Mouse (Mus musculus): ENCODE measurements around the gene Tmem17. TPM values are rescaled to one million over a fixed set of nuclear protein-coding genes. Genes with fewer than 3 reads are reported as not detected.

The Tmem17 gene
- 2.5 and 3.3 TPM in 2 replicates for polyA plus RNA-seq (2012; rRNA removed)

DNA sequence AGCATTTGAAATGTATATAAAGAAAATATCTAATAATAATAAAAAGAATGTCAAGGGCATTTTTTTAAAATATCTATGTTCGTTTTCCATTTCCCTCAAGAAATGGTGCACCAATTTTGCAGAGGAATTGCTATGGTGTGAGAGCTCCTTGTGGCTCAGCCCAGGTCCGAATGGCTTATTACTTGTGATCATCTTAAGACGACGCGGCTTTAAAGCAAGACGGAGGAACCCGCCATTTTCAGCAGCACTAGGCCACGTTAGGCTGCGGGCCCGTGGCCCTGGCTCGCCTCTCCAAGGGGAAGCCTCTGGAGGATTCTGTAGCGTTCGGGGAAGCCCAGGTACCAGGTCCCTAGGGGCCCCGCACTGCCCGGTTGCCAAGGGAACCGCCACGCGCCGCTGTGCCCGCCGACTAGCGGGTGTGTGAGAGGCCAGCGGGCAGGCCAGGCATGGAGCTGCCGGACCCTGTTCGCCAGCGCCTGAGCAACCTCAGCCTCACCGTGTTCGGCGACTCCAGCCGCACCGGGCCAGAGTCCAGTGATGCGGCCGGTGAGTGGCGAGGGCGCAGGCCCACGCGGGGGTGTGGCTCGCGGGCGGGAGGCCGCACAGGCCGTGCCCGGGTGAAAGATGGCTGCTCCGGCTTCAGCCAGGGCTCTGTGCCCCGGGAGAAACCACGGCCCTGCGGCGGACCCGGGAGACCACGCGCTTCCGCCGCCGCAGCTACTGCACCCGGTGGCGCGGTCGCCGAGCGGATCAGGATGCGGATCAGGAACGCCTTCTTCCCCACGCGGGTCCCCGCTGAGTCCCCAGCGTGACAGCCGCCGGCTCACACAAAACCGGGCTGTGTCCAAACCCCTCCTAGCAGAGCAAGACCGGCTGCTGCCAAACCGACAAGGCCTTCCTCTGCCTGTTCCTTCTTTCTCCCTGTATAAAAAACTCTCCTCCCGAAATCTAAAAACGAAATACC is at the start of gene Tmem17:
TSS of gene Tmem17 (plus strand) at position 51 of the 964 bp plus-strand sequence.
- WGBS, result under 1% methylated on average over 73 of the region's 73 CpGs
- no peaks in the 10 kb centered on the region for H3K4me1 ChIP-seq (ENCODE audit: control insufficient read depth, insufficient read depth, low read length)
- DNase-seq, result peak; percentile 95
- no peaks in the 10 kb centered on the region for H3K36me3 ChIP-seq (ENCODE audit: control insufficient read depth, insufficient read depth, low read length)
- peak within 1 kb of the TSS; percentile 56 for H3K4me3 ChIP-seq (ENCODE audit: insufficient read depth, low read depth, low read length)
- TF ChIP-seq POLR2A (IDR thresholded peaks at IDR 0.05; ENCODE audit: low read depth, low read length) (peak; percentile 33), CTCF (conservative IDR thresholded peaks at IDR 0.05; ENCODE audit: insufficient read depth, insufficient read length, low read depth, low read length) (peak; percentile 16; the same call in 1 of the 2 replicates)
- peak within 1 kb of the TSS; percentile 91 for H3K27ac ChIP-seq (ENCODE audit: insufficient read depth, low read depth, low read length)
- no peaks in the 10 kb centered on the region for H3K27me3 ChIP-seq (replicated peaks; ENCODE audit: control insufficient read depth, insufficient read depth, low read length)

DNA sequence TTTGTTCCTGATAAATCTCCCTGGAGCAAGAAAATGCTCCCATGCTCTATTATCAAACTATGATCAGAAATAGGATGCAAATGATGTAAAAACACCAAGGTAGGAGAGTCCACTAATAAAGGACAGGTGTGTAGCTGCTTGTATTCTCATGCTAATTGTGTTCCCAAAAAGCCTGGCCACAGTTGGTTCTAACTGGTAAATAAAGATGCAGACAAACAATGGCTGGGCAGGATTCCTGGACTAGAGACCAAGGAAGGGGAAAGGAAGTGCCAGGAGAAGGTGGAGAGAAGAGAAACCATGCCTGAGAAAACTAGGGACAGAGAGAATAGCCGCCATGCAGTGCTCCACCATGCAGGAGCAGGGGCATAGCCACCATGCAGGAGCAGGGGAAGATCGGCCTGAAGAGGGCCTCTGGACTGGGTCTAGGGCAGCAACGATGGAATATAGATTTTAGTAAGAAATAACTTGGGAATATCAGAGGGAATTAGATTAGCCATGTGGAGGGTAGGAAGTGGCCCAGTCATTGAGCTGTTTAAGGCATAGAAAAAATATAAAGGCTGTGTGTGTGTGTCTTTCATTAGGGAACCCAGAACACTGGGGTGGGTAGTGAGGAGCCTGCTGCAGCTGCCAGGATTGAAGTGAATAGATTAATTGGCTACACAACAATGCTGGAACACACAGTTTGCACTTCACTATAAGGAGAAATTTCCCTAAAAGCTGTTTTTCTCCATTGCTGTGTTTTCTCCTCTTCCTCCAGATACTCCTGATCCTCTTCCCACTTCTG is 31.9 kb upstream of the Tmem17 start:
- DNase-seq, result no peak
- Histone ChIP-seq H3K36me3 (ENCODE audit: control insufficient read depth, insufficient read depth, low read length) (no peaks in the 10 kb centered on the region), H3K27ac (ENCODE audit: insufficient read depth, low read depth, low read length) (no peak overlapping the region), H3K27me3 (replicated peaks; ENCODE audit: control insufficient read depth, insufficient read depth, low read length) (no peaks in the 10 kb centered on the region), H3K4me1 (ENCODE audit: control insufficient read depth, insufficient read depth, low read length) (no peaks in the 10 kb centered on the region), H3K4me3 (ENCODE audit: insufficient read depth, low read depth, low read length) (no peak overlapping the region)
- WGBS, result 86% methylated on average over 3 of the region's 3 CpGs
- TF ChIP-seq CTCF (conservative IDR thresholded peaks at IDR 0.05; ENCODE audit: insufficient read depth, insufficient read length, low read depth, low read length) (no peak), POLR2A (IDR thresholded peaks at IDR 0.05; ENCODE audit: low read depth, low read length) (no peak)

DNA sequence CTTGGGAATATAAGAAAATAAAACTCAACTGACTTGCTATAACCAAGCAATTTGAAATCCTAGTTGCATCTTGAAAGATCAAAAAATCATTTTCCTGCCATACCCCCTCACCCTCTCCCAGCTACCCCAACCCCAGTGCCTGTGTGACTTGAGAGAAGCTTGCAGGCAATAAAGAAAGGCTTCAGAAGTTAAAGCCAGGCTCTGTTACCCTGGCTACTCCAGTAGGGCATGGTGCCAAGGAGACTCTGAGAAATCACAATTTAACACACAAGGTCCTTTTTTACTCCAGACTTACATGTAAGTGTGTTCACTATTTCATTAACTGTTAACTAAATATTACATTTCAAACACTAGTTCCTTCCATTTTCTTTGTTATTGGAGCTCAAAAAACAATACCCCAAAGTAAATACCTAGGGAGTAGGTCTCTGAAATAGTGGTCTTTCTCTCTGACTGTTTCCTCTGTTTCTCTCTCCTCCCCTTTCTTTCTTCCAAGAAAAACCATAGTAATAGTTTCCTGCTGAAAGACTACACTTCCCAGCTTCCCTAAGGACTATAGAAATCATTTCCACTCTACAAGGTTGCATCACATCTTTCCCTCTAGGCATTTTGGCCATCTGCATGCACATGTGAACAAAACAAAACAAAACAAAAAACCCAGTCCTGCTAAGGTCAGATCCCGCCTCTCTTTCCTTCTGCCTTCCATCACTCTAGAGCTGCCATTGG is 30.1 kb upstream of the Tmem17 start:
- no peaks in the 10 kb centered on the region for H3K27me3 ChIP-seq (replicated peaks; ENCODE audit: control insufficient read depth, insufficient read depth, low read length)
- H3K4me3 ChIP-seq (ENCODE audit: insufficient read depth, low read depth, low read length), result no peak overlapping the region
- DNase-seq, result no peak
- no peaks in the 10 kb centered on the region for H3K4me1 ChIP-seq (ENCODE audit: control insufficient read depth, insufficient read depth, low read length)
- WGBS, result 77% methylated on average over 1 of the region's 1 CpGs
- H3K27ac ChIP-seq (ENCODE audit: insufficient read depth, low read depth, low read length), result no peak overlapping the region
- TF ChIP-seq POLR2A (IDR thresholded peaks at IDR 0.05; ENCODE audit: low read depth, low read length) (no peak), CTCF (conservative IDR thresholded peaks at IDR 0.05; ENCODE audit: insufficient read depth, insufficient read length, low read depth, low read length) (no peak)
- H3K36me3 ChIP-seq (ENCODE audit: control insufficient read depth, insufficient read depth, low read length), result no peaks in the 10 kb centered on the region

DNA sequence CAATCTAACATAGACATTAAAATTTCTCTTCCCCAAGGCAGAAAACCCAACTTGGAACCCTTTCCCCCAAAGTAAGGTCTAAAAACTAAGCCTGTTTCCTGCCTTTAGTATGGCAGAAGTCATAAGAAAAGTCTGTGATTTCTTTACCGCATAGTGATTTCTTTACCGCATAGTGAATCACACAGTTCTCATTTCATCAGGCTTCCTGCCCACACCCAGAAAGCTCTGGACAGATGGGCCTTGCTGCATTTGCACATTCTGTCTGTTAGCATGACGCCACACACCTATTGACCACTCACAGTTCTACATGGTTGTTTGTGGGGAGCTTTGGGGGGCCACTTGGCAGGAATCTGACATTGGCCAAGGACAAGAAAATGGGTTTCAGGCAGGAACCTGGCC is 29.5 kb upstream of the Tmem17 start:
- Histone ChIP-seq H3K36me3 (ENCODE audit: control insufficient read depth, insufficient read depth, low read length) (no peaks in the 10 kb centered on the region), H3K4me1 (ENCODE audit: control insufficient read depth, insufficient read depth, low read length) (no peaks in the 10 kb centered on the region), H3K27me3 (replicated peaks; ENCODE audit: control insufficient read depth, insufficient read depth, low read length) (no peaks in the 10 kb centered on the region), H3K4me3 (ENCODE audit: insufficient read depth, low read depth, low read length) (no peak overlapping the region), H3K27ac (ENCODE audit: insufficient read depth, low read depth, low read length) (no peak overlapping the region)
- no peak for DNase-seq
- no peak for TF ChIP-seq CTCF (conservative IDR thresholded peaks at IDR 0.05; ENCODE audit: insufficient read depth, insufficient read length, low read depth, low read length)
- no peak for TF ChIP-seq POLR2A (IDR thresholded peaks at IDR 0.05; ENCODE audit: low read depth, low read length)
- 98% methylated on average over 3 of the region's 3 CpGs for WGBS

DNA sequence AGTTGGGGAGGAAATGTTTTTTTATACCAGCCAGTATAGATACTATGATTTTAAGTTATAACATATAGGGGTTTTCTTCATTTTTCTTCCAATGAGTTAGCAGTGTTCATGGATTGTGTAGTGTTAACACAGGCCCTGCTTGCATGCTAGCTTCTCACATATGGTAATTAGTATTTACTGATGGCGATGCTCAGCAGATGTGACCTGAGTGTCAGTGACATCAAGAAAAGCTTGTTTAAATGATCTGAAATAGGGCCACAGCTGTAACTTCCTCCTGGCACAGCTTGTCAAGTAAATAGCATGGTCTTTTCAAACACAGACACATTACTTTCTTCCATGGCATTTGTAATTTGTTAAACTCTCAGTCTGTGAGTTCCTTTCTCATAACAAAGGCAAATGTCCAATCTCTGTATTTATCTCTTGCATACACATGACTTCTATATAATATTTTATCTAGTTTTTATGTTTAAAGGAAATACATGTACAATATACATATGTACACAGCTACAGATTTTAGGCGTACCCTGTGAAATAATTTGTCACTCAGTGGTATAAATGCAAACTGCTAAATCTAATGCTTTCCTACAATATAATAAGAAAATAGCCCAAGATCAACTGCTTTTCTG is 18.1 kb upstream of the Tmem17 start:
- no peak overlapping the region for H3K27ac ChIP-seq (ENCODE audit: insufficient read depth, low read depth, low read length)
- H3K27me3 ChIP-seq (replicated peaks; ENCODE audit: control insufficient read depth, insufficient read depth, low read length), result no peaks in the 10 kb centered on the region
- H3K36me3 ChIP-seq (ENCODE audit: control insufficient read depth, insufficient read depth, low read length), result no peaks in the 10 kb centered on the region
- no peak for DNase-seq
- WGBS, result 92% methylated on average over 2 of the region's 2 CpGs
- H3K4me3 ChIP-seq (ENCODE audit: insufficient read depth, low read depth, low read length), result no peak overlapping the region
- TF ChIP-seq POLR2A (IDR thresholded peaks at IDR 0.05; ENCODE audit: low read depth, low read length) (no peak), CTCF (conservative IDR thresholded peaks at IDR 0.05; ENCODE audit: insufficient read depth, insufficient read length, low read depth, low read length) (no peak)
- H3K4me1 ChIP-seq (ENCODE audit: control insufficient read depth, insufficient read depth, low read length), result no peaks in the 10 kb centered on the region

DNA sequence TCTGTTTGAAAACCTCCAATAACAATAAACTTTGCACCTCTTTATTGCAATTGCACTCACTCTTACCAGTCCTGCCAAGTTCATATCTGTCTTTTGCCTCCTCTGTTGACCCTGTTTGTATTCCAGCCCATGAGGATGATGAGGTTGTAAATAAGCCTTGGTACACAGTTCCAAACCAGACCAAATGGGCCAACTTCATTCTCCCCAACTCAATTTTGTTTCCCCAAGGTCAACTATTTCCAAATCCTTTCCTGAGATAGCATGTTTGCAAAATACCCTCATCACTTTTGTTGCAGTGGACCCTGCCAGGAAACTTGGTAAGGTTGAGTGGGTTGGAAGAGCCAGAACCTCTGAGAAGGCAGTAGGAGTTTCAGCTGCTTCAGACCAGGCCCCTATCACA is 16.9 kb upstream of the Tmem17 start:
- no peaks in the 10 kb centered on the region for H3K36me3 ChIP-seq (ENCODE audit: control insufficient read depth, insufficient read depth, low read length)
- TF ChIP-seq POLR2A (IDR thresholded peaks at IDR 0.05; ENCODE audit: low read depth, low read length) (no peak), CTCF (conservative IDR thresholded peaks at IDR 0.05; ENCODE audit: insufficient read depth, insufficient read length, low read depth, low read length) (no peak)
- no peak for DNase-seq
- no peak overlapping the region for H3K4me3 ChIP-seq (ENCODE audit: insufficient read depth, low read depth, low read length)
- no peaks in the 10 kb centered on the region for H3K4me1 ChIP-seq (ENCODE audit: control insufficient read depth, insufficient read depth, low read length)
- H3K27me3 ChIP-seq (replicated peaks; ENCODE audit: control insufficient read depth, insufficient read depth, low read length), result no peaks in the 10 kb centered on the region
- no peak overlapping the region for H3K27ac ChIP-seq (ENCODE audit: insufficient read depth, low read depth, low read length)
